Mouse (Mus musculus) hindbrain, embryonic 13.5 days (tissue): ENCODE results near the gene Dlgap1. TPM values are rescaled to one million over a fixed set of nuclear protein-coding genes. Genes with fewer than 3 reads are reported as not detected.

Experiments
- ATAC-seq: fragments of 200-750 bp; cut with Nextera tagmentation; 2 replicates; pipeline ENCODE4 v1.8.0; 2017; ENCODE audit warnings: moderate TSS enrichment; ENCODE audit not compliant: low FRiP score
- H3K27ac ChIP-seq: fragments of 300-500 bp; sonication (generic); 2 replicates; pipeline ENCODE4 v1.5.1; 2015; ENCODE audit warnings: inconsistent platforms, mild to moderate bottlenecking, moderate library complexity
- H3K27me3 ChIP-seq: fragments of 300-500 bp; sonication (generic); 2 replicates; pipeline ENCODE4 v1.6.1; 2015; ENCODE audit warnings: mild to moderate bottlenecking, inconsistent platforms
- H3K36me3 ChIP-seq: fragments of 300-500 bp; sonication (generic); 2 replicates; pipeline ENCODE4 v1.6.1; 2015; ENCODE audit warnings: mild to moderate bottlenecking, inconsistent platforms
- H3K4me1 ChIP-seq: fragments of 300-500 bp; sonication (generic); replicated peaks from 2 replicates; pipeline ENCODE4 v1.6.1; 2015; ENCODE audit warnings: inconsistent platforms
- H3K4me2 ChIP-seq: fragments of 300-500 bp; sonication (generic); 2 replicates; pipeline ENCODE4 v1.6.1; 2015; ENCODE audit warnings: inconsistent platforms, mild to moderate bottlenecking, moderate library complexity
- H3K4me3 ChIP-seq: fragments of 300-500 bp; sonication (generic); 2 replicates; pipeline ENCODE4 v1.5.1; 2015; ENCODE audit warnings: mild to moderate bottlenecking, inconsistent platforms
- H3K9ac ChIP-seq: fragments of 300-500 bp; sonication (generic); 2 replicates; pipeline ENCODE4 v1.6.1; 2015; ENCODE audit warnings: mild to moderate bottlenecking, inconsistent platforms
- H3K9me3 ChIP-seq: fragments of 300-500 bp; sonication (generic); 2 replicates; pipeline ENCODE4 v1.6.1; 2016; ENCODE audit warnings: inconsistent platforms
- WGBS: fragments of 180-500 bp; shearing (Covaris S2); methylation state at CpG from one replicate; pipeline ENCODE4 v1.1.7; 2015; 5-methylcytosine and 5-hydroxymethylcytosine counted together
- polyA plus RNA-seq: library from polyadenylated mRNA; unstranded; fragments of >200 nt; fragmentation: Nextera tagmentation; extraction: Ambion mirVana; gene quantifications from 2 replicates; pipeline ENCODE4 v1.2.1, GENCODE M21; 2015

Dlgap1 gene
- polyA plus RNA-seq, 1 experiment from 2014 or later, result 15.7 TPM

- Histone ChIP-seq H3K4me1 (no peaks in the 10 kb centered on the region), H3K9me3 (no peaks in the 10 kb centered on the region), H3K27me3 (no peaks in the 10 kb centered on the region), H3K9ac (no peak overlapping the region), H3K27ac (no peak overlapping the region), H3K36me3 (no peaks in the 10 kb centered on the region), H3K4me3 (no peak overlapping the region), H3K4me2 (no peak overlapping the region)
- no peak for ATAC-seq
- WGBS, result 80% methylated on average over 5 of the region's 5 CpGs
Observed at GRCm38 (mm10) chr17:70437229-70437628, 468.4 kb downstream of the Dlgap1 start.

GRCm38 (mm10) chr17:70442976-70443375 is 474.1 kb downstream of the Dlgap1 start:
- Histone ChIP-seq H3K36me3 (no peaks in the 10 kb centered on the region), H3K9me3 (no peaks in the 10 kb centered on the region), H3K4me3 (no peak overlapping the region), H3K4me2 (no peak overlapping the region), H3K27ac (no peak overlapping the region), H3K4me1 (no peaks in the 10 kb centered on the region), H3K27me3 (no peaks in the 10 kb centered on the region), H3K9ac (no peak overlapping the region)
- no peak for ATAC-seq
- WGBS, result 92% methylated on average over 14 of the region's 14 CpGs

GRCm38 (mm10) chr17:70446451-70446850 is 477.6 kb downstream of the Dlgap1 start:
- ATAC-seq, result no peak
- 87% methylated on average over 8 of the region's 8 CpGs for WGBS
- no peaks in the 10 kb centered on the region for H3K36me3 ChIP-seq
- H3K4me2 ChIP-seq, result no peak overlapping the region
- no peaks in the 10 kb centered on the region for H3K27me3 ChIP-seq
- H3K4me3 ChIP-seq, result no peak overlapping the region
- no peak overlapping the region for H3K9ac ChIP-seq
- no peaks in the 10 kb centered on the region for H3K4me1 ChIP-seq
- no peak overlapping the region for H3K27ac ChIP-seq
- no peaks in the 10 kb centered on the region for H3K9me3 ChIP-seq

- no peak for ATAC-seq
- H3K4me3 ChIP-seq, result no peak overlapping the region
- no peaks in the 10 kb centered on the region for H3K4me1 ChIP-seq
- H3K27me3 ChIP-seq, result no peaks in the 10 kb centered on the region
- H3K9me3 ChIP-seq, result no peaks in the 10 kb centered on the region
- H3K4me2 ChIP-seq, result no peak overlapping the region
- no peaks in the 10 kb centered on the region for H3K36me3 ChIP-seq
- H3K27ac ChIP-seq, result no peak overlapping the region
- H3K9ac ChIP-seq, result no peak overlapping the region
- 93% methylated on average over 7 of the region's 7 CpGs for WGBS
Observed at GRCm38 (mm10) chr17:70455036-70455435, 486.2 kb downstream of the Dlgap1 start.

- no peaks in the 10 kb centered on the region for H3K4me1 ChIP-seq
- H3K4me3 ChIP-seq, result no peak overlapping the region
- 81% methylated on average over 1 of the region's 1 CpGs for WGBS
- no peaks in the 10 kb centered on the region for H3K27me3 ChIP-seq
- H3K4me2 ChIP-seq, result no peak overlapping the region
- no peaks in the 10 kb centered on the region for H3K36me3 ChIP-seq
- H3K9ac ChIP-seq, result no peak overlapping the region
- no peak for ATAC-seq
- H3K9me3 ChIP-seq, result no peaks in the 10 kb centered on the region
- H3K27ac ChIP-seq, result no peak overlapping the region
Observed at GRCm38 (mm10) chr17:70457103-70457502, 488.2 kb downstream of the Dlgap1 start.

- no peak for ATAC-seq
- 85% methylated on average over 8 of the region's 8 CpGs for WGBS
- Histone ChIP-seq H3K9ac (no peak overlapping the region), H3K4me2 (no peak overlapping the region), H3K36me3 (no peaks in the 10 kb centered on the region), H3K4me3 (no peak overlapping the region), H3K9me3 (no peaks in the 10 kb centered on the region), H3K27me3 (no peaks in the 10 kb centered on the region), H3K27ac (no peak overlapping the region), H3K4me1 (no peaks in the 10 kb centered on the region)
Observed at GRCm38 (mm10) chr17:70462231-70462630, 493.4 kb downstream of the Dlgap1 start.

GRCm38 (mm10) chr17:70462771-70463491 is 494.1 kb downstream of the Dlgap1 start:
- ATAC-seq, result no peak
- 74% methylated on average over 8 of the region's 8 CpGs for WGBS

GRCm38 (mm10) chr17:70466413-70466812 is 497.5 kb downstream of the Dlgap1 start:
- Histone ChIP-seq H3K27ac (no peak overlapping the region), H3K9me3 (no peaks in the 10 kb centered on the region), H3K9ac (no peak overlapping the region), H3K4me2 (no peak overlapping the region), H3K36me3 (no peaks in the 10 kb centered on the region), H3K4me1 (no peaks in the 10 kb centered on the region), H3K27me3 (no peaks in the 10 kb centered on the region), H3K4me3 (no peak overlapping the region)
- 39% methylated on average over 4 of the region's 4 CpGs for WGBS
- ATAC-seq, result no peak

More at GRCm38 (mm10) chr17:70462771-70463491, 494.1 kb downstream of the Dlgap1 start:
- H3K9ac ChIP-seq, result no peak overlapping the region
- H3K4me1 ChIP-seq, result no peaks in the 10 kb centered on the region
- H3K36me3 ChIP-seq, result no peaks in the 10 kb centered on the region
- no peaks in the 10 kb centered on the region for H3K9me3 ChIP-seq
- no peak overlapping the region for H3K4me2 ChIP-seq
- no peak overlapping the region for H3K4me3 ChIP-seq
- H3K27me3 ChIP-seq, result no peaks in the 10 kb centered on the region
- H3K27ac ChIP-seq, result no peak overlapping the region

- Histone ChIP-seq H3K27me3 (no peaks in the 10 kb centered on the region), H3K27ac (no peak overlapping the region), H3K4me3 (no peak overlapping the region), H3K36me3 (no peaks in the 10 kb centered on the region), H3K9me3 (no peaks in the 10 kb centered on the region), H3K4me1 (no peaks in the 10 kb centered on the region), H3K9ac (no peak overlapping the region), H3K4me2 (no peak overlapping the region)
- no peak for ATAC-seq
- 79% methylated on average over 7 of the region's 7 CpGs for WGBS
Observed at GRCm38 (mm10) chr17:70470970-70471371, 502.1 kb downstream of the Dlgap1 start.

- no peak overlapping the region for H3K27ac ChIP-seq
- H3K4me2 ChIP-seq, result no peak overlapping the region
- H3K27me3 ChIP-seq, result no peaks in the 10 kb centered on the region
- no peak for ATAC-seq
- WGBS, result 90% methylated on average over 7 of the region's 7 CpGs
- H3K9me3 ChIP-seq, result no peaks in the 10 kb centered on the region
- H3K36me3 ChIP-seq, result no peaks in the 10 kb centered on the region
- H3K4me3 ChIP-seq, result no peak overlapping the region
- H3K4me1 ChIP-seq, result no peaks in the 10 kb centered on the region
- H3K9ac ChIP-seq, result no peak overlapping the region
Observed at GRCm38 (mm10) chr17:70472162-70472561, 503.3 kb downstream of the Dlgap1 start.

GRCm38 (mm10) chr17:70473871-70474270 is 505.0 kb downstream of the Dlgap1 start:
- 87% methylated on average over 4 of the region's 4 CpGs for WGBS
- no peak for ATAC-seq

GRCm38 (mm10) chr17:70483716-70484115 is 514.8 kb downstream of the Dlgap1 start:
- 87% methylated on average over 4 of the region's 4 CpGs for WGBS
- no peak overlapping the region for H3K4me3 ChIP-seq
- no peak overlapping the region for H3K9ac ChIP-seq
- no peaks in the 10 kb centered on the region for H3K27me3 ChIP-seq
- no peak overlapping the region for H3K27ac ChIP-seq
- no peak overlapping the region for H3K4me2 ChIP-seq
- no peaks in the 10 kb centered on the region for H3K9me3 ChIP-seq
- H3K36me3 ChIP-seq, result no peaks in the 10 kb centered on the region
- no peak for ATAC-seq
- H3K4me1 ChIP-seq, result no peaks in the 10 kb centered on the region

More at GRCm38 (mm10) chr17:70473871-70474270, 505.0 kb downstream of the Dlgap1 start:
- Histone ChIP-seq H3K4me2 (no peak overlapping the region), H3K9ac (no peak overlapping the region), H3K4me1 (no peaks in the 10 kb centered on the region), H3K9me3 (no peaks in the 10 kb centered on the region), H3K27ac (no peak overlapping the region), H3K36me3 (no peaks in the 10 kb centered on the region), H3K27me3 (no peaks in the 10 kb centered on the region), H3K4me3 (no peak overlapping the region)

GRCm38 (mm10) chr17:70485668-70486067 is 516.8 kb downstream of the Dlgap1 start:
- no peak for ATAC-seq
- no peaks in the 10 kb centered on the region for H3K27me3 ChIP-seq
- H3K9me3 ChIP-seq, result no peaks in the 10 kb centered on the region
- H3K36me3 ChIP-seq, result no peaks in the 10 kb centered on the region
- no peak overlapping the region for H3K27ac ChIP-seq
- H3K4me3 ChIP-seq, result no peak overlapping the region
- no peak overlapping the region for H3K9ac ChIP-seq
- H3K4me1 ChIP-seq, result no peaks in the 10 kb centered on the region
- H3K4me2 ChIP-seq, result no peak overlapping the region
- 92% methylated on average over 4 of the region's 4 CpGs for WGBS
